Mouse (Mus musculus): ENCODE results near the gene Padi4.

DNA sequence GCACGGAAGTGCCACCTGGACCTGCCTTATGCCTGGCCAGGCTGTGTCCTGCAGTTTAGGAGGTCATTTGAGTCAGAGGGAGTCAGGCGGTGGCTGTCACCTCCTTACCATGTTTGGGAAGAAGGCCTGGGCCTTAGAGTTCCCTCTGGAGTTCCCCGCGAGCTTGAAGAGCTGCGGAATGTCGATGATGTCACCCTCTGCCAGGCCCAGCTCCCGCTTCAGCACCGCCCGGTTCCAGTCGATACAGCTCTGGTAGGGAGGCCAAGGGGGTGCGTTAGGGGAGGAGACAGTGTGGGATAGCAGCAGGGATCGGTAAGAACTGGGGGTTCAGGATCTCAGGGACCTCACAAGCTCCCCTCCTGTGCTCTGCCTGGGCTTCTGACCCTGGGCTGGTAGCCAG is 26.1 kb downstream of the Padi4 start:
- no peak for TF ChIP-seq MYOG (IDR thresholded peaks at IDR 0.05; ENCODE audit: control insufficient read depth, extremely low read depth, insufficient read length)
- TF ChIP-seq CTCF (IDR thresholded peaks at IDR 0.05; ENCODE audit: control insufficient read depth, insufficient read depth, insufficient read length): no peak
- no peak for TF ChIP-seq MAX (IDR thresholded peaks at IDR 0.05)
- TF ChIP-seq FOSL1 (IDR thresholded peaks at IDR 0.05; ENCODE audit: insufficient read depth, low read length, poor library complexity, severe bottlenecking): no peak
